Mouse (Mus musculus) testis, adult 2 months (tissue): ENCODE measurements around the gene Spin1. TPM values are rescaled to one million over a fixed set of nuclear protein-coding genes. Genes with fewer than 3 reads are reported as not detected.
"Not testable (repeated sequence)": the region's sequence is repeated elsewhere in the genome, so short reads cannot be mapped to it uniquely, and the experiment has no call there.

Source experiments
- H3K27ac ChIP-seq: fragments of 200-500 bp; 2 replicates; pipeline ENCODE4 v1.5.1; 2012; ENCODE audit warnings: low read depth, low read length; ENCODE audit not compliant: control insufficient read depth, insufficient read depth
- H3K27me3 ChIP-seq: fragments of 200-500 bp; 2 replicates; pipeline ENCODE4 v1.6.1; 2012; ENCODE audit warnings: mild to moderate bottlenecking, low read length, moderate library complexity; ENCODE audit not compliant: control insufficient read depth, insufficient read depth
- H3K36me3 ChIP-seq: fragments of 200-500 bp; 2 replicates; pipeline ENCODE4 v1.6.1; 2012; ENCODE audit warnings: mild to moderate bottlenecking, low read length; ENCODE audit not compliant: control insufficient read depth, insufficient read depth
- H3K4me1 ChIP-seq: fragments of 200-500 bp; 2 replicates; pipeline ENCODE4 v1.6.1; 2012; ENCODE audit warnings: low read length; ENCODE audit not compliant: control insufficient read depth, insufficient read depth
- H3K4me3 ChIP-seq: fragments of 200-500 bp; 2 replicates; pipeline ENCODE4 v1.5.1; 2012; ENCODE audit warnings: low read depth, mild to moderate bottlenecking, low read length, moderate library complexity, mixed read lengths; ENCODE audit not compliant: control insufficient read depth
- CTCF ChIP-seq: fragments of 200-500 bp; IDR thresholded peaks from 2 replicates; pipeline ENCODE4 v1.5.1; 2012; ENCODE audit warnings: low read depth, mild to moderate bottlenecking, inconsistent platforms, low read length, moderate library complexity; ENCODE audit not compliant: control insufficient read depth, insufficient read depth, insufficient replicate concordance
- POLR2A ChIP-seq: fragments of 200-500 bp; IDR thresholded peaks from 2 replicates; pipeline ENCODE4 v1.6.1; 2012; ENCODE audit warnings: low read depth, mild to moderate bottlenecking, inconsistent platforms, low read length, moderate library complexity; ENCODE audit not compliant: control insufficient read depth
- polyA plus RNA-seq: library from polyadenylated mRNA; depleted of rRNA; stranded (reverse); fragments of >200 nt; gene quantifications from 2 replicates; pipeline ENCODE4 v1.2.3, GENCODE M21; 2012

Gene Spin1
- polyA plus RNA-seq, 1 experiment = 12.1 TPM

DNA sequence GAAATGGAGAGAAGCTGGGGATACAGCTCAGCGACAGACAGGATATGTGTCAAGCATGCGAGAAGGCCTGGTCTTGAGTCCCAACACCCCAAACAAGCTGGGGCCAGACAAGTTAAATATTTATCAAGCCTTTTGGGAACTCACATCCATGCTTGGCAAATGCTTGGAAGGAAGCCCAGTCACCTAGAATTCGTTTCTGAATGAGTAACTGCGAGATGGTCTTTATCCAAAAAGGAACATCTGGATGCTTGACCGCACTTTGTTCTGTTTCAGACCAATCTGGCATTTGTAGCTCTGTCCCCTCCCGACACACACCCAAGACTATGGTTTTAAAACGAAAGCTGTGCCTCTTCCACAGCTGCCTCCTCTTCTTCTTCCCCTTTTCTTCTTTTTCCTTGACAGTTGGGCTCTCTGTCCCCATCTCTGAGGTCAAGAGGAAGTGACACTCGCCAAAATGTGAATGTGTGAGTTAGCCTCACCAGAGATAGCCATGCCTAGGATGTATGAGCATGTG lies 28.9 kb upstream of the Spin1 start:
- Histone ChIP-seq H3K27me3 (no peaks in the 10 kb centered on the region), H3K4me1 (peaks cover 2% of the 10 kb centered on the region; the same call in 1 of the 2 replicates), H3K27ac (peak overlapping the region; percentile 23), H3K36me3 (no peaks in the 10 kb centered on the region), H3K4me3 (no peak overlapping the region)
- TF ChIP-seq POLR2A = no peak
- TF ChIP-seq CTCF = no peak

- TF ChIP-seq CTCF (no peak), POLR2A (no peak)
- Histone ChIP-seq H3K27me3 (no peaks in the 10 kb centered on the region), H3K4me3 (no peak overlapping the region), H3K36me3 (no peaks in the 10 kb centered on the region), H3K27ac (peak overlapping the region; percentile 73), H3K4me1 (peaks cover 2% of the 10 kb centered on the region; the same call in 1 of the 2 replicates)
Observed at GRCm38 (mm10) chr13:51072917-51073843, 27.5 kb upstream of the Spin1 start.

DNA sequence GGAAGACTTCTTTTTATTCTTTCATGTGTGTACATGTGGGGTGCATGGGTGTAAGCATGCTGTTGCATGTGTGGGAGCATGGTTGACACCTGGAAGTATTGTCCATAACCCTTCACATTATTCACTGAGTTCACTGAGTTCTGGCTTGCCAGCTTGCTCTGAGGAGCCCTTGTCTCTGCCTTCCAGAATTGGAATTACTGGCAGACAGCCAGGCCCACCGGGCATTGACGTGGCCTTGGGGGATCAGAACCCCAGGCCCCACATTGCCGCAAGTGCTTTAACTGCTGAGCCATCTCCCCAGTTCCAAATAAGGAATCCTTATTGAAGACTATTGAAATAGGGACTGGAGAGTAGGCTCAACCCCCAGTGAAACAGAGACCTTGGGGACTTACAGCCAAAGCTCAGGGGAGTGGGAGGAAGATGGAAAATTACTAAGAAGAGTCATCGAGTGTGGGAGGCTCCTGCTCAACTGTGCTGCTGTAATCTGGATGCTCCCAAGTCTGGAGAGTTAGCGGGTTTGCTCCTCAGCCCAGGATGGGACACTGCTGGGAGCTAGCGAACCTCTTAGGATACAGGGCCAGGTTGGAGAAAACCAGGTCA lies 26.5 kb upstream of the Spin1 start:
- no peaks in the 10 kb centered on the region for H3K27me3 ChIP-seq

DNA sequence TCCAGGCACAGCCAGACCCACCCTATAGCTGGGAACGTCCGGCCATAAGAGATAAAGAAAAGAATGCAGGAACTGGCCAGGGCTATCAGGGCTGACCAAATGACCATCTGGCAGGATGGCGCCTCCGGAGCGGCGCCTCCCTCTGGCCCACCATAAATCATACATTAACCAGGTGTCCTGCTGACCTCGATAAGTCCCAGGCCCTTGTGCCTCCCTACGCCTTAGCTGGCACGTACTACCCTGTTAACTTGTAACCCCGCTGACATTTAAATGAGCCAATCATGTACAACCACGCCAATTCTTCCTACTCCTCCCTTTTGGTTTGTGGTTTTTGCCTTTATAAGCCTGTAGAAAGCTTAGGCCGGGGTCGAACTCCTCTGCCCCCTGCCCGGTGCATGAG lies 24.5 kb upstream of the Spin1 start:
- not testable (repeated sequence) for H3K36me3 ChIP-seq, H3K4me1 ChIP-seq, H3K27ac ChIP-seq, H3K27me3 ChIP-seq, H3K4me3 ChIP-seq

More for the DNA sequence above, 26.5 kb upstream of the Spin1 start:
- Histone ChIP-seq H3K27ac (peak overlapping the region; percentile 73), H3K36me3 (no peaks in the 10 kb centered on the region), H3K4me1 (peaks cover 2% of the 10 kb centered on the region; the same call in 1 of the 2 replicates), H3K4me3 (no peak overlapping the region)
- peak; percentile 27; the same call in 1 of the 2 replicates for TF ChIP-seq POLR2A
- no peak for TF ChIP-seq CTCF

DNA sequence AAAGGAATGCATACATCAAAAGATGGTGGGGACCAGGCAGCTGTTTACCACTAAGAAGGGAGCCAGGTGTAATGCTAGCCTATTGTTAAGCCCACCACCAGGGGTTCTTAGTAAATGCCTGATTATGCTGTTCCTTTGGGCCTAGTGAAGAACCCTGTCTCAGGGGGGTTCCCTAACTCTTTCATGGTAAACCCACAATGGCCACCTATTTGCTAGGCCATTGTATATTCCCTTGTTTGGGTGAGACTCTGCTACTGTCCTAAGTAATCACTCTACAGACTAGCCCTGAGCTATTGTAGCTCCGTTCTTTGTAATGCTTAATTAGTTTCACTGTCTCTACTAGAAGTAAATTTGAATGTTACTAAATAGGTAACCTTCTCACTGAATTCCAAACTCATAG lies 22.1 kb upstream of the Spin1 start:
- H3K4me1 ChIP-seq, H3K27me3 ChIP-seq, H3K36me3 ChIP-seq, H3K4me3 ChIP-seq, H3K27ac ChIP-seq: not testable (repeated sequence)

- Histone ChIP-seq H3K4me1 (no peaks in the 10 kb centered on the region), H3K27ac (no peak overlapping the region), H3K4me3 (no peak overlapping the region), H3K36me3 (no peaks in the 10 kb centered on the region), H3K27me3 (no peaks in the 10 kb centered on the region; the same call in 1 of the 2 replicates)
- no peak for TF ChIP-seq CTCF
- TF ChIP-seq POLR2A = no peak
Observed at GRCm38 (mm10) chr13:51080801-51081200, 19.9 kb upstream of the Spin1 start.

DNA sequence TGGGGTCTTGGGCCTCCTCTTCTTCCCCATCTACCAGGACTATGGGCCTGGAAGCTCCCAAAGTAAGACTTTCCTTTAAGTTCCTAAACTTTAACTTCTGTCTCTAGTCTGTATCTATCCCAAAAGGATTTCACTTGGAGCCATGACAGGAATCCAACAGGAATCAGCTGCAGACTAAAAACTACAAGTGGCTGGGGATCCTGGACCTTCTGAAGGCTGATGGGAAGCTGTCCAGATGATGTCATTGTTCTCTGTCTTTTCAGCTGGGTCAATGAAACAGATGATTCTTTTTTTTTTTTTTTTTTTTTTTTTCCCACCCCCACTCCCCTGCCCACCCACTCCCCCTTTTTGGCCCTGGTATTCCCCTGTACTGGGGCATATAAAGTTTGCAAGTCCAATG lies 16.4 kb upstream of the Spin1 start:
- Histone ChIP-seq H3K36me3 (no peaks in the 10 kb centered on the region), H3K4me1 (no peaks in the 10 kb centered on the region; the same call in 1 of the 2 replicates), H3K27ac (no peak overlapping the region), H3K4me3 (no peak overlapping the region), H3K27me3 (no peaks in the 10 kb centered on the region; the same call in 1 of the 2 replicates)
- TF ChIP-seq CTCF (no peak), POLR2A (no peak)

DNA sequence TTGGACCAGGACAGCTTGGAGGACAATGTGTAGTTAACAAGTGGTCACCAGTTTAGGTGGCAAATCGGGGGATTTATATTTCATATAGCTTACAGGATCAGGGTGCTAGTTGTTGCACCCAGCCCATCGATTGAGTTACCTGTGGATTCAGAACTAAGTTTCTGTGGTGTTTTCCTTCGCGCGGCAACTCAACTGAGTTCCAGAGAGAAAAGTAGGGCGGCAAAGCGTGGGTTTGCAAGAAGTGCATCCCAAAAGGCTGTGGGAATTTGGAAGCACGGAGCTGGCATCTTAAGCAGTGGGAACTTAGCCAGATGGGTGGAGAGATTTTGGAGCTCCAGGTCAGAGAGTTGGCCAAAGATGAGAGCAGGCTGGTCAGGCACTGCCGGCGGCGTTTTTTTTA lies 14.7 kb upstream of the Spin1 start:
- Histone ChIP-seq H3K27me3 (no peaks in the 10 kb centered on the region; the same call in 1 of the 2 replicates), H3K27ac (no peak overlapping the region), H3K36me3 (no peaks in the 10 kb centered on the region), H3K4me1 (no peaks in the 10 kb centered on the region; the same call in none of the 2 replicates), H3K4me3 (no peak overlapping the region)
- TF ChIP-seq CTCF (no peak), POLR2A (no peak)
